Mouse (Mus musculus) megakaryocyte, embryonic 14.5 days (primary cell): Measurements from ENCODE around the gene Pik3cd.

Experiments used
- FLI1 ChIP-seq: IDR thresholded peaks from 2 replicates; pipeline ENCODE4 v1.6.1; 2012; ENCODE audit warnings: low read length, inconsistent platforms, mixed read lengths
- GATA1 ChIP-seq: IDR thresholded peaks from 3 replicates; pipeline ENCODE4 v1.6.1; 2012; ENCODE audit warnings: mixed read lengths, low read length, inconsistent platforms, borderline replicate concordance

- TF ChIP-seq GATA1 (no peak), FLI1 (no peak)
Measured at GRCm38 (mm10) chr4:149659495-149660116, 42.8 kb downstream of the Pik3cd start.
